Mouse (Mus musculus) CH12.LX (cell line): ENCODE results near the gene Styxl1.

Source experiments
- CTCF ChIP-seq, 2 experiments: IDR thresholded peaks in 1 of 2; conservative IDR thresholded peaks in 1 of 2; 2 replicates each; pipeline ENCODE4 v1.5.1; 2011 to 2012; ENCODE audit warnings: low read depth in 2 of 2, low read length in 2 of 2, improper control_type of control experiment in 1 of 2, inconsistent platforms in 1 of 2, mild to moderate bottlenecking in 1 of 2, moderate library complexity in 1 of 2
- EP300 ChIP-seq: IDR thresholded peaks from 2 replicates; pipeline ENCODE4 v1.6.1; 2011; ENCODE audit warnings: low read length, improper control_type of control experiment
- MXI1 ChIP-seq: IDR thresholded peaks from 2 replicates; pipeline ENCODE4 v1.6.1; 2011; ENCODE audit warnings: mild to moderate bottlenecking, low read depth, low read length, improper control_type of control experiment
- POLR2A ChIP-seq: IDR thresholded peaks from 2 replicates; pipeline ENCODE4 v1.6.1; 2011; ENCODE audit warnings: low read depth, mild to moderate bottlenecking, improper control_type of control experiment, low read length
- SIN3A ChIP-seq: IDR thresholded peaks from 2 replicates; pipeline ENCODE4 v1.6.1; 2012; ENCODE audit warnings: low read length, improper control_type of control experiment, inconsistent platforms
- USF1 ChIP-seq: IDR thresholded peaks from 2 replicates; pipeline ENCODE4 v1.6.1; 2014; ENCODE audit warnings: low read depth, mild to moderate bottlenecking, inconsistent platforms, low read length, improper control_type of control experiment

- TF ChIP-seq EP300, result no peak
- TF ChIP-seq USF1, result no peak
- no peak for TF ChIP-seq CTCF (conservative IDR thresholded peaks at IDR 0.05 in 1 of 2, IDR thresholded peaks at IDR 0.05 in 1 of 2; ENCODE audit: low read depth in 2 of 2, low read length in 2 of 2)
- no peak for TF ChIP-seq POLR2A
- no peak for TF ChIP-seq SIN3A
- TF ChIP-seq MXI1, result no peak
Observed at GRCm38 (mm10) chr5:135720121-135720520, 58.1 kb downstream of the Styxl1 start.
